Mouse (Mus musculus): ENCODE measurements at regions not wholly inside any gene's neighbourhood (a gene's known extent, or its start where the extent isn't known, plus 50 kb on each side); places are given as distances from the start of the nearest gene placed in this dataset.

DNA sequence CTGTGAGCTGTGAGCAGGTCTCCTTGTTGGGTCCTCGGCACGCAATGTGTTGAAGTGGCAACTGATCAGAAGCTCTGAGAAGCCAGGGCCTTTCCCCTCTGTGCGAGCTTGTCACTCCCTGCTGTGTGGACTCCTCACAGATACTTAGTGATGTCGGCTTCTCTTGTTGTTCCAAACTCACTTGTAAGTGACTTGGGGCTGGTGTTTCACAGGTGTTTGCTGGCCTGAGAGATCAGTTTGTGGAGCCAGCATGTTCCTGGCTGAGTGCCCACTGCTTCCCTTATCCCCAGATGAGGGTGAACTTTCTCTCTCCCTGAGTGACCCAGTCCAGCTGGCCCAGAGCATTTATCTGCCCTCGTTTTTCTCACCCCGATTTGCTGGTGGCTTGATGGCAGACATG is 247.8 kb upstream of the Kcnab2 start:
- TF ChIP-seq CTCF (IDR thresholded peaks at IDR 0.05; ENCODE audit: low read depth): no peak
- TF ChIP-seq EP300 (IDR thresholded peaks at IDR 0.05; ENCODE audit: low read depth): no peak
